Mouse (Mus musculus) mouse trophoblast stem cell (cell line): ENCODE data around the gene Lipc.

ENCODE experiments used
- in situ Hi-C, 2 experiments: fragments of 300-500 bp; cut with MseI, MboI; formaldehyde crosslinking; loops; 2 replicates in 1 of 2; 3 replicates in 1 of 2; pipeline ENCODE4 v1.15.1; 2025

Gene Lipc

GRCm38 (mm10) chr9:70919271-70919670, 32.8 kb downstream of the Lipc start:
- in situ Hi-C loops, result no loop called here

- in situ Hi-C loops, result no loop called here
Observed at GRCm38 (mm10) chr9:70916516-70916915, 35.5 kb downstream of the Lipc start.

GRCm38 (mm10) chr9:70915356-70915685, 36.7 kb downstream of the Lipc start:
- in situ Hi-C loops, result no loop called here

- in situ Hi-C loops, result no loop called here
Observed at GRCm38 (mm10) chr9:70914659-70915355, 37.2 kb downstream of the Lipc start.

GRCm38 (mm10) chr9:70911163-70911562, 40.9 kb downstream of the Lipc start:
- in situ Hi-C loops, result no loop called here

GRCm38 (mm10) chr9:70910351-70910750, 41.7 kb downstream of the Lipc start:
- in situ Hi-C loops, result no loop called here

- in situ Hi-C loops, result no loop called here
Observed at GRCm38 (mm10) chr9:70902821-70903730, 49.0 kb downstream of the Lipc start.

- in situ Hi-C loops, result no loop called here
Observed at GRCm38 (mm10) chr9:70894201-70894600, 57.8 kb downstream of the Lipc start.

GRCm38 (mm10) chr9:70893526-70893925, 58.5 kb downstream of the Lipc start:
- in situ Hi-C loops, result no loop called here

GRCm38 (mm10) chr9:70892627-70893026, 59.4 kb downstream of the Lipc start:
- in situ Hi-C loops, result no loop called here

GRCm38 (mm10) chr9:70891431-70892133, 60.4 kb downstream of the Lipc start:
- in situ Hi-C loops, result no loop called here

GRCm38 (mm10) chr9:70890736-70891135, 61.3 kb downstream of the Lipc start:
- in situ Hi-C loops, result no loop called here

GRCm38 (mm10) chr9:70888969-70889368, 63.1 kb downstream of the Lipc start:
- in situ Hi-C loops, result no loop called here

- in situ Hi-C loops, result no loop called here
Observed at GRCm38 (mm10) chr9:70888556-70888955, 63.5 kb downstream of the Lipc start.

- in situ Hi-C loops, result no loop called here
Observed at GRCm38 (mm10) chr9:70881982-70882381, 70.0 kb downstream of the Lipc start.

- in situ Hi-C loops, result no loop called here
Observed at GRCm38 (mm10) chr9:70878823-70879222, 73.2 kb downstream of the Lipc start.

- in situ Hi-C loops, result no loop called here
Observed at GRCm38 (mm10) chr9:70878157-70878556, 73.9 kb downstream of the Lipc start.

- in situ Hi-C loops, result no loop called here
Observed at GRCm38 (mm10) chr9:70875490-70875889, 76.5 kb downstream of the Lipc start.

GRCm38 (mm10) chr9:70875059-70875458, 77.0 kb downstream of the Lipc start:
- in situ Hi-C loops, result no loop called here

- in situ Hi-C loops, result no loop called here
Observed at GRCm38 (mm10) chr9:70872675-70873074, 79.4 kb downstream of the Lipc start.

GRCm38 (mm10) chr9:70870326-70870725, 81.7 kb downstream of the Lipc start:
- in situ Hi-C loops, result no loop called here

GRCm38 (mm10) chr9:70869169-70869873, 82.7 kb downstream of the Lipc start:
- in situ Hi-C loops, result no loop called here
